Mouse (Mus musculus) heart, embryonic 11.5 days (tissue): ENCODE data around the gene 9230102O04Rik. TPM values are rescaled to one million over a fixed set of nuclear protein-coding genes. Genes with fewer than 3 reads are reported as not detected.

ENCODE experiments used
- ATAC-seq: fragments of 200-750 bp; cut with Nextera tagmentation; replicated peaks from 2 replicates; pipeline ENCODE4 v1.8.0; 2017; ENCODE audit warnings: moderate library complexity; ENCODE audit not compliant: insufficient number of reproducible peaks, low FRiP score, low TSS enrichment
- H3K27ac ChIP-seq: fragments of 300-500 bp; sonication (generic); 2 replicates; pipeline ENCODE4 v1.5.1; 2014; ENCODE audit warnings: mild to moderate bottlenecking, low read depth, low read length
- H3K27me3 ChIP-seq: fragments of 300-500 bp; sonication (generic); 2 replicates; pipeline ENCODE4 v1.6.1; 2014; ENCODE audit warnings: mild to moderate bottlenecking, low read length, mixed read lengths; ENCODE audit not compliant: control insufficient read depth, insufficient read depth
- H3K36me3 ChIP-seq: fragments of 300-500 bp; sonication (generic); 2 replicates; pipeline ENCODE4 v1.6.1; 2014; ENCODE audit warnings: mild to moderate bottlenecking, low read length, moderate library complexity, mixed read lengths; ENCODE audit not compliant: control insufficient read depth, insufficient read depth
- H3K4me1 ChIP-seq: fragments of 300-500 bp; sonication (generic); 2 replicates; pipeline ENCODE4 v1.6.1; 2014; ENCODE audit warnings: low read length; ENCODE audit not compliant: control insufficient read depth, insufficient read depth
- H3K4me2 ChIP-seq: fragments of 300-500 bp; sonication (generic); 2 replicates; pipeline ENCODE4 v1.6.1; 2014; ENCODE audit warnings: mild to moderate bottlenecking, moderate library complexity
- H3K4me3 ChIP-seq: fragments of 300-500 bp; sonication (generic); 2 replicates; pipeline ENCODE4 v1.5.1; 2014; ENCODE audit warnings: low read depth, low read length
- H3K9ac ChIP-seq: fragments of 300-500 bp; sonication (generic); 2 replicates; pipeline ENCODE4 v1.6.1; 2014; ENCODE audit warnings: mild to moderate bottlenecking, low read depth, low read length, moderate library complexity
- H3K9me3 ChIP-seq: fragments of 300-500 bp; sonication (generic); replicated peaks from 2 replicates; pipeline ENCODE4 v1.6.1; 2016; ENCODE audit warnings: low read length; ENCODE audit not compliant: control insufficient read depth
- WGBS: fragments of 180-500 bp; shearing (Covaris S2); extraction: QIAGEN DNeasy Blood & Tissue Kit; methylation state at CpG from one replicate; pipeline ENCODE4 v1.1.7; 2014; ENCODE audit not compliant: insufficient replicate concordance; 5-methylcytosine and 5-hydroxymethylcytosine counted together
- polyA plus RNA-seq: library from polyadenylated mRNA; unstranded; fragments of >200 nt; fragmentation: Nextera tagmentation; extraction: Ambion mirVana; gene quantifications from 2 replicates; pipeline ENCODE4 v1.2.1, GENCODE M21; 2014

The 9230102O04Rik gene
- polyA plus RNA-seq, 1 experiment from 2014 or later: 0.89 TPM

DNA sequence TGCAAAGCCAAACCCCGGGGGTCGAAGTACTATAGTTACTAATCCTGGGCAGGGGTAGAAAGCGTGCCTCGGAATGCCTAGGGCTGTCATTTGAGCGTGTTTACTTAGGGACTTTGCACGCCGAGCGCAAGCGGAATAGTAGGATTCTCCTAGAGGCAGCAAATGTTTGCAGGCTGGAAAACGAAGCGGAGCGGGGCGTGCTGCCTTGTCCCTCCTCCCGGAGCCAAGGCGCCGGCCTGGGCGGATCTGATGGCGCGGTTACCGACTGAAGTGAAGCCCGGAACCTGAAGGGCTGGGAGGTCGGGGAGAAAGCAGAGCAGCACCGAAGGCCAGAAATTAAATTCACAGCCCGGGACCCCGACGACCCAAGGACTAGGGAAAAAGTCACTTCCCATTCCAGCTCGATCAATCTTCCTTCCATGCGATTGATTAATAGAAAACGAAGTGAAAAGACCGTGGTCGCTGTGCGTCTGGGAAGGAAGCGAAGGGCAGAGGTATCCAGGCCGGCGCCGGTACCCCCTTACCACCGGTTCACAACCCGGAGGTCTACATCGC, 6.9 kb downstream of the 9230102O04Rik start:
- no peak overlapping the region for H3K27ac ChIP-seq
- H3K4me1 ChIP-seq: peaks cover 20% of the 10 kb centered on the region; the same call in 1 of the 2 replicates
- peak overlapping the region; percentile 59 for H3K4me3 ChIP-seq
- H3K36me3 ChIP-seq: no peaks in the 10 kb centered on the region
- ATAC-seq: no peak
- no peaks in the 10 kb centered on the region for H3K9me3 ChIP-seq
- H3K4me2 ChIP-seq: peak overlapping the region; percentile 90
- H3K27me3 ChIP-seq: peaks cover 68% of the 10 kb centered on the region
- under 1% methylated on average over 39 of the region's 39 CpGs for WGBS
- peak overlapping the region; percentile 47 for H3K9ac ChIP-seq

DNA sequence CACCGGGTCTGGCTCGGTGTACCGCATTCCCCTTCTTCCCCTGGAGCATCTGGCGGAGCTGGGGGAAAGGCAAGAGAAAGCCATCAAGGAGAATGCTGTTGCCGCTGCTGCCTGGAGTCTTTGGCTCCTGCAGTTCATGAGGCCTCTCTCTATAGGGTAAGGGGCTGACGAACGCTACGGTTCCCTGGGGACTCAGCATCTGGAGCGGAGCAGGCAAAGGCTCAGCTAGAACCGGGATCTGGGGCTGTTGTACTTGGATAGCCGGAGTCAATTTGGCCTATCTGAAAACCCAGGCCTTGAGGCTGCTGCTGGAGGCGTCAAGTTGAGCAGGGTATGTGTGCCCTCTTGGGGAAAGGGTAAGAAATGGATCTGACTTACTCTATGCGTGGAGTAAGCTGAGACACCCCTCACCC, 7.7 kb downstream of the 9230102O04Rik start:
- H3K4me1 ChIP-seq: peaks cover 20% of the 10 kb centered on the region; the same call in 1 of the 2 replicates
- H3K9me3 ChIP-seq: no peaks in the 10 kb centered on the region
- no peak for ATAC-seq
- WGBS: 1% methylated on average over 13 of the region's 13 CpGs
- no peaks in the 10 kb centered on the region for H3K36me3 ChIP-seq
- H3K4me2 ChIP-seq: peak overlapping the region; percentile 90
- H3K4me3 ChIP-seq: peak overlapping the region; percentile 59
- H3K27ac ChIP-seq: peak overlapping the region; percentile 83
- peaks cover 68% of the 10 kb centered on the region for H3K27me3 ChIP-seq
- peak overlapping the region; percentile 65 for H3K9ac ChIP-seq

DNA sequence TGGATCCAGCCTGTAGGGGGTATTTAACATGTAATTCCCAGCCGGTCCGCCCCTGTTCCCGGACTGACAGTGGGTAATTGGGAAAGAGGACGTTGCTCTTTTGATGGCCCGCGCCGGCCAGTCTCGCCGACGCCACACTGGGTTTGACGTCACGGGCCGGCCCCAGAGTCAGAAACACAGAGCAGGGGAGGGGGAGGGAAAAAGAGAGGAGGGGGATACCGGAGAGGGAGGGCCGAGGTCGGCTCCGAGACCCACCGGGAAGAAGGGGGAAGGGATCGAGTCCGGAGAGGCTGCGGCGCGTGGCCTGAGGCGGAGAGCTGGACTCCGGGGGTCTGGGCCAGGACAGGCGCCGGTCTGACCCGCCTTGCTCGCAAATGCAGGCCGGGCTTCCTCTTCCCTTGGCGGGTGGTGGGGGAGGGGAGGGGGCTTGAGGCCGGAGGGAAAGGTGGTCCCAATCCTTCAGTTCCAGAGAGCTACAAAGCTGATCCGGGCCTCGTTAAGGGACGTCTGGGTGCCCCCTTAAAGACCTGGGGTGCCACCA, 8.2 kb downstream of the 9230102O04Rik start, which contains the start of gene 4930412O13Rik:
Gene 4930412O13Rik, plus strand, starts transcription at position 202 of the 541 bp plus-strand sequence.
- under 1% methylated on average over 33 of the region's 35 CpGs for WGBS
- Histone ChIP-seq H3K4me1 (peaks cover 20% of the 10 kb centered on the region; the same call in 1 of the 2 replicates), H3K27me3 (peaks cover 63% of the 10 kb centered on the region), H3K9me3 (no peaks in the 10 kb centered on the region), H3K9ac (peak within 1 kb of the TSS; percentile 65), H3K27ac (peak within 1 kb of the TSS; percentile 83), H3K4me2 (peak within 1 kb of the TSS; percentile 90), H3K4me3 (peak within 1 kb of the TSS; percentile 59), H3K36me3 (no peaks in the 10 kb centered on the region)
- ATAC-seq: no peak

DNA sequence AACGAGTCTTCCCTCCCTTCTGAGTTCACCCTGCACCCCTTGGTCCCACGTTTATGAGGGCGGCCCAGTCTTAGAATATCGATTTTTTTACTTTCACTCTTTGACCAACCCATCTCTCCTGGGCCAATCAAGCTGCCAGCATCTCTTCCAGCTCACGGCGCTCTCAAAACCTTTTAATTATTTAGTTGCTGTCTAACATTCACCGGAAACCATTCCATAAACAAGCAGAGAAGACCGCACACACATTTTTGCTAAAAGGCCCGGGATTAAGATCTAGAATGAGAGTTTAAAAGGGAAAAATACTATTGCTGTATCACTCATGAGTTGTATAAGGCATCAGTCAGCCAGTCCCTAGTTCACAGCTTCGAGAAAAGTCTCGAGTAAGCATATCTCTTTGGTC, 9.1 kb downstream of the 9230102O04Rik start:
- Histone ChIP-seq H3K27me3 (peaks cover 60% of the 10 kb centered on the region), H3K4me3 (peak overlapping the region; percentile 59), H3K9me3 (no peaks in the 10 kb centered on the region), H3K9ac (no peak overlapping the region), H3K36me3 (no peaks in the 10 kb centered on the region), H3K27ac (no peak overlapping the region), H3K4me2 (peak overlapping the region; percentile 90), H3K4me1 (peaks cover 20% of the 10 kb centered on the region; the same call in 1 of the 2 replicates)
- WGBS: 6% methylated on average over 11 of the region's 11 CpGs
- no peak for ATAC-seq

DNA sequence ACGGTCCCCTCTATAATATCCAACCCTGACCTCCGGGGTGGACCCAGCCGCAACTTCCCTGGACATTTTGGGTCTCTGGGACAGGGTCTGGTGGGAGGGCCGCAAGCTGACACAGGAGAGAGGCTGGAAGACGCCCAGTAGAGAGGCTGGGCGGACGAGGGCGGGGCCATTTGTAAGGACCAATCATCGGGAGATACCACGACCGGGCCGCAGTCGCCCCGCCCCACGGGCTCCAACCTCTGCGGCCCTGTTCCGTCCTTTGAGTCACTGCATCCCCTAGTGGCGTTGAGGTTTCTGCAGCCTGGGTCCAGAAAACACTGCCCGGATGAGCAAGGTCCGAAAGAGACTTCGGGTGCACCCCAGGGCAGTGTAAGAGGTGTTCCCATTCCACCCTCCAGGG, 9.8 kb downstream of the 9230102O04Rik start:
- no peak overlapping the region for H3K9ac ChIP-seq
- peak overlapping the region; percentile 90 for H3K4me2 ChIP-seq
- no peak overlapping the region for H3K27ac ChIP-seq
- H3K9me3 ChIP-seq: no peaks in the 10 kb centered on the region
- H3K4me1 ChIP-seq: peaks cover 23% of the 10 kb centered on the region; the same call in 1 of the 2 replicates
- H3K36me3 ChIP-seq: no peaks in the 10 kb centered on the region
- peaks cover 58% of the 10 kb centered on the region for H3K27me3 ChIP-seq
- WGBS: under 1% methylated on average over 20 of the region's 21 CpGs
- peak overlapping the region; percentile 59 for H3K4me3 ChIP-seq
- ATAC-seq: peak; percentile 92

DNA sequence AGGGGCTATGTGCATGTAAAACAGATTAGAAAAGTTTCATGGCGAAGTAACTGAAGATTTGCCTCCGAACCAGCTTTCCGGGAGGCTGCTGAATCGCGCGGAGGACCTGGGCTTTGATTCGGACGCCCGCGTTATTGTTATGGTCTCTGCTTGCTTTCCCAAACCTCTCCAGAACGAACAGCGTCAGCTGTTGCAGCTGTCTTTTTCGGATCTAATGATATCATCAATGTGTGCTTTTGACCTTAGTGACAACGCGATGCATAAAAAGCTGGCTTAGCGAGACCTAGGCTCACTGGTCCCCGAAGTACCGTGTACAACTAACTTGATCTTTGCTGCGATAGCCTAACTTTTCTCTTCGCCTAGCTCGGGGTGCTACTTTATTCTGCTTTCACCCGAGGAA, 10.2 kb downstream of the 9230102O04Rik start:
- Histone ChIP-seq H3K9ac (peak overlapping the region; percentile 47; the same call in 1 of the 2 replicates), H3K27me3 (peaks cover 58% of the 10 kb centered on the region), H3K4me2 (peak overlapping the region; percentile 90), H3K4me3 (peak overlapping the region; percentile 59), H3K4me1 (peaks cover 24% of the 10 kb centered on the region; the same call in 1 of the 2 replicates), H3K27ac (peak overlapping the region; percentile 67; the same call in 1 of the 2 replicates), H3K9me3 (no peaks in the 10 kb centered on the region), H3K36me3 (no peaks in the 10 kb centered on the region)
- under 1% methylated on average over 22 of the region's 22 CpGs for WGBS
- no peak for ATAC-seq

DNA sequence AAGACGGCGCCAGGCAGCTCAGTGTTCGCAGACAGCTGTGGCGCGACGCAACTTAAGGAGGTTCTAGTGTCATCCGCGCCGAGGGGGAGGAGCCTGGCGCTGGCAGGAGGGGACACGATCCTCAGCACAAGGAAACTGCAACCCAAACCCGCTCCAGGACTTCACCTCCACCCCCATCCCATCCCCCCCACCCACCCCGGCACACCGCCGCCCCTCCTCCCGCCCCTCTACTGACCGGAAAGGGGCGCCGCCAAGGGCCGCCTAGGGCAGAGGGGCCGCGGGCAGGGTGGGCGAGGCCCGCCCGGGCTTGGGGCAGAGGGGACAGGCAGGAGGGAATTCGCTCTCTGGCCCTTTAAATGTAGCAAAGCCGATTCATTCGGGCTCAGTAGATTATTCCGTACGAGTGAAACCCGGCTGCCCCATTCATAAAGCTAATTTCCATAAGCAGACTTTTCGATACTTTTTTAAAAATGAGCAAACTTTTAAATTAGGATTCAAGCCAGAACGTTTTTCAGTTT, 10.7 kb downstream of the 9230102O04Rik start:
- no peaks in the 10 kb centered on the region for H3K9me3 ChIP-seq
- H3K27me3 ChIP-seq: peaks cover 57% of the 10 kb centered on the region
- ATAC-seq: peak; percentile 41
- H3K4me2 ChIP-seq: peak overlapping the region; percentile 90
- H3K36me3 ChIP-seq: no peaks in the 10 kb centered on the region
- under 1% methylated on average over 32 of the region's 33 CpGs for WGBS
- H3K27ac ChIP-seq: peak overlapping the region; percentile 67
- peak overlapping the region; percentile 59 for H3K4me3 ChIP-seq
- peak overlapping the region; percentile 50; the same call in 1 of the 2 replicates for H3K9ac ChIP-seq
- peaks cover 19% of the 10 kb centered on the region; the same call in 1 of the 2 replicates for H3K4me1 ChIP-seq

DNA sequence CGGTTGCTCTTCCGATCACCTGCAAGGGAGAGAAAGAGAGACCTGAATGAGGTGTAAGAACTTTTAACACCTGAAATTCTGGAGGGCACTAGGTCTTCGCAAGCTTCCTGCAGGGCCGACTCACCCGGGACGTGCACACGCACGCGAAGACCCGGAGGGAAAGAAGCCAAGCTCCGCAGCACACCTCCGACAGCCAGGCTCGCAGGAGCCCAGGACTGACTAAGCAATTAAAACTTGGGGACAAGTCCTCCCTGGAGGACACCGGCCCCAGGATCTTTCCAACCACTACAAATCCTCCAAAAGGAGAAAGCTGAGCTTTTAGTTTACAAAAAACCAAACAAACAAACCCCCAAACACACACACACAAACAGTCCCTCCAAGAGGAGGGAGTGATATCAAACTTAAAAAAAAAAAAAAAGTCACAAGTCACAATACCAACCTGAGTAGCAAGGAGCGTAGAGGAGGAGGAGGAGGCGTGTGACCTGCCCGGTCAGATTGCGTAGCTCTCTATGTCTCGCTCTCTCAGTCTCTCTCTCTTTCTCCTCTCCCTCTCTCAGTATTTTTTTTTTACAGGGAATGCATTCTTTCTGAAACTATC, 11.3 kb downstream of the 9230102O04Rik start:
- peak overlapping the region; percentile 67 for H3K27ac ChIP-seq
- H3K4me1 ChIP-seq: peaks cover 15% of the 10 kb centered on the region
- H3K27me3 ChIP-seq: peaks cover 57% of the 10 kb centered on the region
- peak overlapping the region; percentile 90 for H3K4me2 ChIP-seq
- under 1% methylated on average over 19 of the region's 19 CpGs for WGBS
- no peak for ATAC-seq
- peak overlapping the region; percentile 49; the same call in 1 of the 2 replicates for H3K9ac ChIP-seq
- H3K36me3 ChIP-seq: no peaks in the 10 kb centered on the region
- H3K4me3 ChIP-seq: peak overlapping the region; percentile 59
- no peaks in the 10 kb centered on the region for H3K9me3 ChIP-seq
